Mouse (Mus musculus) liver, embryonic 12.5 days (tissue): ENCODE measurements at regions not wholly inside any gene's neighbourhood (a gene's known extent, or its start where the extent isn't known, plus 50 kb on each side); places are given as distances from the start of the nearest gene placed in this dataset.

Experiments
- ATAC-seq: fragments of 200-750 bp; cut with Nextera tagmentation; 2 replicates; pipeline ENCODE4 v1.8.0; 2017; ENCODE audit warnings: moderate number of reproducible peaks, mild to moderate bottlenecking, moderate library complexity
- H3K27ac ChIP-seq: fragments of 300-500 bp; sonication (generic); 2 replicates; pipeline ENCODE4 v1.5.1; 2016; ENCODE audit warnings: mild to moderate bottlenecking
- H3K27me3 ChIP-seq: fragments of 300-500 bp; sonication (generic); replicated peaks from 2 replicates; pipeline ENCODE4 v1.6.1; 2016; ENCODE audit warnings: mild to moderate bottlenecking, moderate library complexity
- H3K36me3 ChIP-seq: fragments of 300-500 bp; sonication (generic); 2 replicates; pipeline ENCODE4 v1.6.1; 2016; ENCODE audit warnings: mild to moderate bottlenecking, moderate library complexity
- H3K4me1 ChIP-seq: fragments of 300-500 bp; sonication (generic); 2 replicates; pipeline ENCODE4 v1.6.1; 2016
- H3K4me2 ChIP-seq: fragments of 300-500 bp; sonication (generic); 2 replicates; pipeline ENCODE4 v1.6.1; 2016; ENCODE audit warnings: mild to moderate bottlenecking, moderate library complexity
- H3K4me3 ChIP-seq: fragments of 300-500 bp; sonication (generic); 2 replicates; pipeline ENCODE4 v1.5.1; 2016; ENCODE audit warnings: mild to moderate bottlenecking, moderate library complexity
- H3K9ac ChIP-seq: fragments of 300-500 bp; sonication (generic); 2 replicates; pipeline ENCODE4 v1.6.1; 2016; ENCODE audit warnings: mild to moderate bottlenecking, moderate library complexity
- H3K9me3 ChIP-seq: fragments of 300-500 bp; sonication (generic); replicated peaks from 2 replicates; pipeline ENCODE4 v1.6.1; 2016; ENCODE audit warnings: mild to moderate bottlenecking, moderate library complexity
- WGBS: fragments of 180-500 bp; shearing (Covaris S2); methylation state at CpG from one replicate; pipeline ENCODE4 v1.1.7; 2016; ENCODE audit not compliant: insufficient replicate concordance; 5-methylcytosine and 5-hydroxymethylcytosine counted together

DNA sequence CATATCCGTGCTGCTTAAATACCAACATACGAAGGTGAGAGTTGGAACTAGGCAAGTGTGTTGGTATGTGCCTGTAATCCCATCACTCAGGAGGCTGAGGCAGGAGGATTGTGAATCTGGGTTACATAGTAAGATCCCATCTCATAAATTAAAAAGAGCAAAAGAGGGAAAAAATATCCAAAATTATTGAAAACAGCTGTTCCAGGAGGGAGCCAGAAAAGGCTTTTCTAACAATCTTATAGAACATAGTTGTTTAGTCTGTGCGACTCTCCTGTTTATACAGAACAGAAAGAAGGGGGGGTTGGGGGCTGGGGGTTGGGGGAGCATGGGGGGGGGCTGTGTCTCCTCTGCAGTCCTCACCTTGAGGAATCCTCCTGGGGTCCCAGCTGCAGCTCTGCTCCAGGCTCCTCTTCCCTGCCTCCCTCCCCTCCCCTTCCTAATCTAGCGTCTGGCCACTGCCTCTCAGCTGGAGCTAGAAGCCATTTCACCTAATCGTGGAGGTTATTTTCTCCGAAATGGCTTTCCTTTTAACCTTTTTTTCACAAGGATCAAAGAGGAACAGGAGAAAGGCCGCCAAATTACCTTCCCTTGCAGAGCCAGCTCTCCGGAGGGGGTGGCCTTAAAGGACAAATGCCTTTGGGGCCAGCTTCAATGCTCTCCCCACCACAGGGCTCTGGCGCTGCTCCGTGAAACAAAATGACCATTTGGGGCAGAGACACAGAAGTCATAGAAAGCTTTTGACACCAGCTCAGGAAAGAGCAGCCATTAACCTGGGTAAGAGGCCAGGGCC, 188.3 kb upstream of the Sulf2 start:
- no peak for ATAC-seq
- H3K36me3 ChIP-seq: no peaks in the 10 kb centered on the region
- H3K9me3 ChIP-seq: no peaks in the 10 kb centered on the region
- no peak overlapping the region for H3K4me2 ChIP-seq
- peaks cover 5% of the 10 kb centered on the region; the same call in 1 of the 2 replicates for H3K27me3 ChIP-seq
- no peak overlapping the region for H3K9ac ChIP-seq
- no peak overlapping the region for H3K4me3 ChIP-seq
- H3K4me1 ChIP-seq: no peaks in the 10 kb centered on the region
- no peak overlapping the region for H3K27ac ChIP-seq
- WGBS: 40% methylated on average over 10 of the region's 10 CpGs

- no peak for ATAC-seq
- Histone ChIP-seq H3K36me3 (no peaks in the 10 kb centered on the region), H3K4me2 (no peak overlapping the region), H3K4me3 (no peak overlapping the region), H3K9me3 (no peaks in the 10 kb centered on the region), H3K4me1 (no peaks in the 10 kb centered on the region), H3K9ac (no peak overlapping the region), H3K27me3 (no peaks in the 10 kb centered on the region), H3K27ac (no peak overlapping the region)
- WGBS: 76% methylated on average over 9 of the region's 9 CpGs
Observed at GRCm38 (mm10) chr2:166342407-166342806, 186.9 kb upstream of the Sulf2 start.

- Histone ChIP-seq H3K4me2 (no peak overlapping the region), H3K27ac (no peak overlapping the region), H3K9ac (no peak overlapping the region), H3K9me3 (no peaks in the 10 kb centered on the region), H3K4me1 (no peaks in the 10 kb centered on the region), H3K36me3 (no peaks in the 10 kb centered on the region), H3K4me3 (no peak overlapping the region), H3K27me3 (no peaks in the 10 kb centered on the region)
- ATAC-seq: no peak
- WGBS: 73% methylated on average over 9 of the region's 9 CpGs
Observed at GRCm38 (mm10) chr2:166340196-166340595, 184.7 kb upstream of the Sulf2 start.

DNA sequence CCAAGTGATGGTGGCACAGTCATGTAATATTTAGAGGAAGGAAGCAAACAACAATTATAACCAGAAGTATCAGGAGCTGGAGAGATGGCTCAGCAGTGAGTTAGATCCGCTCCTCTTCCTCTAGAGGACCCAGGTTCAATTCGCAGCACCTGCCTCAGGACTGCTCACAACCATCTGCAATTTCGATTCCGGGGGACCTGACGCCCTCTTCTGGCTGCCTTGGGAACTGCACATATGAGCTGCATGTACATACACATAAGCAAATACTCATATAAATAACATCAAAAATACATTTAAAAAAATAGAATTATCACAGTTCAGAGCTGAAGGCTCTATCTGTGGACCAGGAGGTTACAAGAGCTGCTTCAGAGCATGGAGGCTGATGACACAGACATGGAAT, 184.0 kb upstream of the Sulf2 start:
- Histone ChIP-seq H3K9ac (no peak overlapping the region), H3K4me2 (no peak overlapping the region), H3K4me3 (no peak overlapping the region), H3K36me3 (no peaks in the 10 kb centered on the region), H3K4me1 (no peaks in the 10 kb centered on the region), H3K27me3 (no peaks in the 10 kb centered on the region), H3K27ac (no peak overlapping the region), H3K9me3 (no peaks in the 10 kb centered on the region)
- 46% methylated on average over 5 of the region's 5 CpGs for WGBS
- no peak for ATAC-seq

GRCm38 (mm10) chr2:166338396-166339085, 183.1 kb upstream of the Sulf2 start:
- H3K9me3 ChIP-seq: no peaks in the 10 kb centered on the region
- WGBS: 64% methylated on average over 11 of the region's 11 CpGs
- no peaks in the 10 kb centered on the region for H3K27me3 ChIP-seq
- H3K9ac ChIP-seq: no peak overlapping the region
- no peak for ATAC-seq
- no peak overlapping the region for H3K4me3 ChIP-seq
- H3K4me2 ChIP-seq: no peak overlapping the region
- H3K27ac ChIP-seq: no peak overlapping the region
- no peaks in the 10 kb centered on the region for H3K36me3 ChIP-seq
- H3K4me1 ChIP-seq: no peaks in the 10 kb centered on the region

DNA sequence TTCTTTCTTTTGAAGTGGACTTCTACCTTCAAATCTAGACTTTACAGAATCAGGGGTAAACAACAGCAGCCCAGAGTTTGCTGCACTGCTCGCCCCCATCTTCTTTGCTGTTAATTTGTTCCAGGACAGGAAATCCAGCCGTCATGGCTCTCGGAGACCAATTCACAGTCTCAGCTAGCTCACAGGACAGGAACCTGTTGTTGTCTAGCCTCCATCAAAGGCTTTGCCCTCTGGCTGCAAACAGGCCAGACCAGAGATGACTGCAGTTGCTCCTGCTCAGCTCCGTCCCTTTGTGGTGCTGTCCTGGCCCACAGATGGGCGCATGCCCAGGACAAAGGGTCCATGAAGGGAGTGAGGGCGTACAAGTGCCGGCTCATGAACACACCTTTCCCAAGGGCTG, 182.2 kb upstream of the Sulf2 start:
- Histone ChIP-seq H3K4me1 (no peaks in the 10 kb centered on the region), H3K9me3 (no peaks in the 10 kb centered on the region), H3K9ac (no peak overlapping the region), H3K27ac (no peak overlapping the region), H3K27me3 (no peaks in the 10 kb centered on the region), H3K36me3 (no peaks in the 10 kb centered on the region), H3K4me2 (no peak overlapping the region), H3K4me3 (no peak overlapping the region)
- WGBS: 65% methylated on average over 7 of the region's 7 CpGs
- ATAC-seq: no peak

GRCm38 (mm10) chr2:166335702-166336101, 180.2 kb upstream of the Sulf2 start:
- no peak for ATAC-seq
- Histone ChIP-seq H3K36me3 (no peaks in the 10 kb centered on the region), H3K27me3 (no peaks in the 10 kb centered on the region), H3K4me3 (no peak overlapping the region), H3K9me3 (no peaks in the 10 kb centered on the region), H3K9ac (no peak overlapping the region), H3K27ac (no peak overlapping the region), H3K4me2 (no peak overlapping the region), H3K4me1 (no peaks in the 10 kb centered on the region)
- 56% methylated on average over 5 of the region's 5 CpGs for WGBS

DNA sequence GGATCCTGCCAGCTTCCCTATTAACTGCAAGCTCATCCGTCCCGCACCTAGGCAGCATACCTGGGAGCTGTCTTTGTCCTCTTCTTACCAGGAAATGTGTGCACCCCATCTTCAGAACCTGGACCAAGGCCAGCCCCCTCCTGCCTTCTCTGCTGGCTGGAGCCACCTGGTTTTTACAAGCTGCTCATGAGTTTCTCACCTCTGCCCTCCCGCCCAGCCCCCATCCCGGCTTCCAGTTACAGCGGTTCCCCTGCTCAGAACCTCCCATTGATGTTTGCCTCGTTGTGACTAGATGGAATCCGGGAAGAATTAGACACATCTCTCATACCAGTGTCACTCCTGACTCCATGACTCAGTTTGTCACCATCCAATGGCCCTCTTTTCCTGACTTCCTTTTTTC, 179.1 kb upstream of the Sulf2 start:
- Histone ChIP-seq H3K36me3 (no peaks in the 10 kb centered on the region), H3K27me3 (no peaks in the 10 kb centered on the region), H3K4me3 (no peak overlapping the region), H3K4me2 (no peak overlapping the region), H3K9ac (no peak overlapping the region), H3K27ac (no peak overlapping the region), H3K9me3 (no peaks in the 10 kb centered on the region), H3K4me1 (no peaks in the 10 kb centered on the region)
- no peak for ATAC-seq
- WGBS: 49% methylated on average over 7 of the region's 7 CpGs

DNA sequence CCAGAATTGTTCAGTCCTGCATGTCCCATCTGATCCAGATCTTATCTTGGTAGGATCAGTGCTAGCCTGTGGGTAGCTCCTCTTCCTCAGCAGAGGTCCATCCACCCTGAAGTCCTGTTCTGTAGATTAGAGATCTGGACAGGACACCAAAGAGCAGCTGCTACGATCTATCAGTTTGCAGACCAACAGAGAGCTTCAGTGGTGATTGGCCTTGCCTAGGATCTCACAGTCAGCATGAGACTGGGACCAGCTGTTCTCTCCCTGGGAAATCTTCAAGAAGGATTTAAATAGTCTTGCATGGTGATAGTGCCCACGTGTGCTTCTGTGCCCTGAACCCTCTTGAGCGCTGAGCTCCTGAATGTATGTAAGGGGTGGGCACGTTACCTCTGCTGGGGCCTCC, 178.4 kb upstream of the Sulf2 start:
- Histone ChIP-seq H3K4me2 (no peak overlapping the region), H3K4me1 (no peaks in the 10 kb centered on the region), H3K27ac (no peak overlapping the region), H3K27me3 (no peaks in the 10 kb centered on the region), H3K4me3 (no peak overlapping the region), H3K9me3 (no peaks in the 10 kb centered on the region), H3K9ac (no peak overlapping the region), H3K36me3 (no peaks in the 10 kb centered on the region)
- WGBS: 52% methylated on average over 4 of the region's 4 CpGs
- no peak for ATAC-seq

- no peaks in the 10 kb centered on the region for H3K27me3 ChIP-seq
- H3K36me3 ChIP-seq: no peaks in the 10 kb centered on the region
- no peak overlapping the region for H3K4me2 ChIP-seq
- no peak overlapping the region for H3K9ac ChIP-seq
- 55% methylated on average over 13 of the region's 13 CpGs for WGBS
- H3K4me3 ChIP-seq: no peak overlapping the region
- no peaks in the 10 kb centered on the region for H3K4me1 ChIP-seq
- no peaks in the 10 kb centered on the region for H3K9me3 ChIP-seq
- no peak overlapping the region for H3K27ac ChIP-seq
- no peak for ATAC-seq
Observed at GRCm38 (mm10) chr2:166332748-166333417, 177.4 kb upstream of the Sulf2 start.

- no peaks in the 10 kb centered on the region for H3K27me3 ChIP-seq
- H3K36me3 ChIP-seq: no peaks in the 10 kb centered on the region
- no peak overlapping the region for H3K27ac ChIP-seq
- H3K4me1 ChIP-seq: no peaks in the 10 kb centered on the region
- no peak overlapping the region for H3K4me2 ChIP-seq
- ATAC-seq: no peak
- 75% methylated on average over 4 of the region's 4 CpGs for WGBS
- no peak overlapping the region for H3K4me3 ChIP-seq
- no peak overlapping the region for H3K9ac ChIP-seq
- no peaks in the 10 kb centered on the region for H3K9me3 ChIP-seq
Observed at GRCm38 (mm10) chr2:166331192-166331591, 175.7 kb upstream of the Sulf2 start.

DNA sequence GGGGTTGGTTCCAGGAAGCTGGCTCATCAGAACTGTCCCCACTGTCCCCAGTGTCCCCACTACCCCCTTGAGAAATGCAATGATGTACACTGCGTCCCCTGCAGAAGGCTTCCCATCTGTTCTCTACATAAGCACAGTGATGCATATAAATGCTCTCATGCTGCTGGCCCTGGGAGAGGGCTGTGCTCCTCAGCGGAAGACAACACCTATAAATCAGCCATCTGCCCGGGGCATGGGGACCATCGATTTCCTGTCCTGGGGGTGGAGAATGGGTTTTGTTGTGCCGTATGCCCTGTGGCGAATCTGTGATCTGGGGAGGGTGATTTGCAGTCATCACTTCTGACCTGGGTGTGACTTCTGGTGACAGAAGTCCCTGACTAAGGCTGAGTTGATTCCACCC, 174.9 kb upstream of the Sulf2 start:
- H3K9ac ChIP-seq: no peak overlapping the region
- H3K36me3 ChIP-seq: no peaks in the 10 kb centered on the region
- H3K4me3 ChIP-seq: no peak overlapping the region
- no peak overlapping the region for H3K4me2 ChIP-seq
- H3K27ac ChIP-seq: no peak overlapping the region
- H3K9me3 ChIP-seq: no peaks in the 10 kb centered on the region
- 33% methylated on average over 6 of the region's 6 CpGs for WGBS
- H3K27me3 ChIP-seq: no peaks in the 10 kb centered on the region
- no peaks in the 10 kb centered on the region for H3K4me1 ChIP-seq
- ATAC-seq: no peak
